Comparison of ENCODE assay signal across 9 mouse cellular contexts in genomic region chr2:178664977-178665376, GRCm38 (mm10).
DNase-seq lines count a peak whose midpoint lies in the region; ATAC-seq and TF ChIP-seq lines count a peak whose summit lies in the region.
"Had no signal": no experiment of that assay in that cellular context is flagged by ENCODE, and none has a peak within 500 bp of the region (broad histone marks: within the 10 kb centered on the region; RNA-seq: fewer than 3 reads in every experiment).

No protein-coding gene starts in this region.

- DNase-seq in hindbrain, embryonic 11.5 days (ENCODE audit: low spot score) = peak; percentile 86
- peak; percentile 83 for DNase-seq in brain, adult 2 months (ENCODE audit: low read depth, low spot score)
- peak; percentile 63 for DNase-seq in liver
- DNase-seq in thymus, adult 2 months = peak; percentile 60

- 8% methylated on average over 4 of the region's 4 CpGs for WGBS in hindbrain, embryonic 11.5 days
- WGBS in hindbrain, embryonic 13.5 days = 14% methylated on average over 4 of the region's 4 CpGs
- 8% methylated on average over 4 of the region's 4 CpGs for WGBS in intestine, postnatal 0 days
- WGBS in neural tube, embryonic 14.5 days = 14% methylated on average over 4 of the region's 4 CpGs
- WGBS in thymus, adult 2 months = 7% methylated on average over 4 of the region's 4 CpGs

- H3K9me3 ChIP-seq in hindbrain, embryonic 11.5 days (ENCODE audit: control insufficient read depth, low read length) = no peaks in the 10 kb centered on the region
- no peaks in the 10 kb centered on the region for H3K9me3 ChIP-seq in hindbrain, embryonic 13.5 days
- H3K9me3 ChIP-seq in intestine, postnatal 0 days (ENCODE audit: control insufficient read depth) = no peaks in the 10 kb centered on the region
- H3K9me3 ChIP-seq in neural tube, embryonic 14.5 days (ENCODE audit: control insufficient read depth, low read length) = no peaks in the 10 kb centered on the region
- H3K9me3 ChIP-seq: liver, embryonic 15.5 days had no signal

- no peak overlapping the region for H3K4me2 ChIP-seq in hindbrain, embryonic 11.5 days (replicated peaks; ENCODE audit: low read depth, low read length)
- no peak overlapping the region for H3K4me2 ChIP-seq in hindbrain, embryonic 13.5 days
- H3K4me2 ChIP-seq in intestine, postnatal 0 days (replicated peaks; ENCODE audit: low read depth) = no peak overlapping the region
- H3K4me2 ChIP-seq in neural tube, embryonic 14.5 days (ENCODE audit: low read depth, low read length) = no peak overlapping the region
- H3K4me2 ChIP-seq: liver, embryonic 15.5 days had no signal

- peak; percentile 66 for ATAC-seq in hindbrain, embryonic 11.5 days (ENCODE audit: low FRiP score)
- no peak for ATAC-seq in hindbrain, embryonic 13.5 days (ENCODE audit: low FRiP score)
- ATAC-seq in erythroblast, adult 5-6 weeks (replicated peaks; ENCODE audit: low FRiP score, poor library complexity, severe bottlenecking) = peak; percentile 52; the same call in 1 of the 2 replicates
- ATAC-seq in intestine, postnatal 0 days = no peak; the same call in 1 of the 2 replicates
- ATAC-seq in neural tube, embryonic 14.5 days (ENCODE audit: low read depth) = peak; percentile 44; the same call in 1 of the 2 replicates

- H3K4me3 ChIP-seq in hindbrain, embryonic 11.5 days (ENCODE audit: low read depth, low read length) = no peak overlapping the region
- H3K4me3 ChIP-seq in hindbrain, embryonic 13.5 days = no peak overlapping the region
- no peak overlapping the region for H3K4me3 ChIP-seq in intestine, postnatal 0 days (ENCODE audit: low read depth, low read length)
- H3K4me3 ChIP-seq in neural tube, embryonic 14.5 days (ENCODE audit: low read depth, low read length) = no peak overlapping the region
- no peak overlapping the region for H3K4me3 ChIP-seq in thymus, adult 2 months (ENCODE audit: control insufficient read depth, insufficient read depth, low read length)
- H3K4me3 ChIP-seq: liver, embryonic 15.5 days had no signal

- H3K36me3 ChIP-seq in hindbrain, embryonic 11.5 days (ENCODE audit: control insufficient read depth, insufficient read depth, low read length) = no peaks in the 10 kb centered on the region
- H3K36me3 ChIP-seq in hindbrain, embryonic 13.5 days = no peaks in the 10 kb centered on the region
- no peaks in the 10 kb centered on the region for H3K36me3 ChIP-seq in intestine, postnatal 0 days (ENCODE audit: control insufficient read depth, insufficient read depth)
- H3K36me3 ChIP-seq in neural tube, embryonic 14.5 days (ENCODE audit: control insufficient read depth, insufficient read depth, low read length) = no peaks in the 10 kb centered on the region
- H3K36me3 ChIP-seq in thymus, adult 2 months (ENCODE audit: control insufficient read depth, insufficient read depth, low read length) = no peaks in the 10 kb centered on the region
- H3K36me3 ChIP-seq: liver, embryonic 15.5 days had no signal

- H3K27me3 ChIP-seq in hindbrain, embryonic 11.5 days (ENCODE audit: control insufficient read depth, insufficient read depth, low read length) = no peaks in the 10 kb centered on the region
- H3K27me3 ChIP-seq in hindbrain, embryonic 13.5 days = peaks cover 24% of the 10 kb centered on the region; the same call in 1 of the 2 replicates
- H3K27me3 ChIP-seq in intestine, postnatal 0 days (replicated peaks; ENCODE audit: control insufficient read depth, insufficient read depth, low read length) = no peaks in the 10 kb centered on the region
- no peaks in the 10 kb centered on the region for H3K27me3 ChIP-seq in neural tube, embryonic 14.5 days (ENCODE audit: control insufficient read depth, insufficient read depth, low read length)
- H3K27me3 ChIP-seq in thymus, adult 2 months (ENCODE audit: control insufficient read depth, insufficient read depth, low read length) = no peaks in the 10 kb centered on the region
- H3K27me3 ChIP-seq: liver, embryonic 15.5 days had no signal

- TF ChIP-seq POLR2A in thymus, adult 2 months (IDR thresholded peaks at IDR 0.05; ENCODE audit: control insufficient read depth, extremely low read depth, insufficient read depth, low read length, poor library complexity) = no peak

- H3K9ac ChIP-seq in hindbrain, embryonic 11.5 days (ENCODE audit: low read depth, low read length) = no peak overlapping the region
- no peak overlapping the region for H3K9ac ChIP-seq in hindbrain, embryonic 13.5 days
- H3K9ac ChIP-seq in intestine, postnatal 0 days (ENCODE audit: low read depth, low read length) = no peak overlapping the region
- H3K9ac ChIP-seq in neural tube, embryonic 14.5 days (replicated peaks; ENCODE audit: low read depth, low read length) = no peak overlapping the region
- H3K9ac ChIP-seq: liver, embryonic 15.5 days had no signal

- peak; percentile 88 for TF ChIP-seq CTCF in intestine, postnatal 0 days (IDR thresholded peaks at IDR 0.05; ENCODE audit: low read depth)
- TF ChIP-seq CTCF in thymus, adult 2 months (IDR thresholded peaks at IDR 0.05; ENCODE audit: borderline replicate concordance, control insufficient read depth, extremely low read depth, insufficient read depth, low read length, poor library complexity) = peak; percentile 79; the same call in 1 of the 2 replicates

- no peak overlapping the region for H3K27ac ChIP-seq in hindbrain, embryonic 11.5 days (ENCODE audit: low read depth, low read length)
- H3K27ac ChIP-seq in hindbrain, embryonic 13.5 days = no peak overlapping the region
- no peak overlapping the region for H3K27ac ChIP-seq in intestine, postnatal 0 days (ENCODE audit: low read depth, low read length)
- H3K27ac ChIP-seq in neural tube, embryonic 14.5 days (ENCODE audit: low read depth, low read length) = no peak overlapping the region
- no peak overlapping the region for H3K27ac ChIP-seq in thymus, adult 2 months (ENCODE audit: control insufficient read depth, insufficient read depth, low read length)
- H3K27ac ChIP-seq: liver, embryonic 15.5 days had no signal

- H3K4me1 ChIP-seq in hindbrain, embryonic 11.5 days (replicated peaks; ENCODE audit: control insufficient read depth, insufficient read depth, low read length) = no peaks in the 10 kb centered on the region
- H3K4me1 ChIP-seq in hindbrain, embryonic 13.5 days (replicated peaks) = peaks cover 4% of the 10 kb centered on the region
- H3K4me1 ChIP-seq in intestine, postnatal 0 days (replicated peaks; ENCODE audit: control insufficient read depth, insufficient read depth, low read length) = no peaks in the 10 kb centered on the region; the same call in 1 of the 2 replicates
- 0 out of 2 replicates have a peak, but pooled peaks cover 2% of the 10 kb centered on the region for H3K4me1 ChIP-seq in neural tube, embryonic 14.5 days (ENCODE audit: control insufficient read depth, insufficient read depth, low read length)
- H3K4me1 ChIP-seq in thymus, adult 2 months (replicated peaks; ENCODE audit: control insufficient read depth, insufficient read depth, low read length) = 0 out of 2 replicates have a peak, but pooled peaks cover 3% of the 10 kb centered on the region
- H3K4me1 ChIP-seq: liver, embryonic 15.5 days had no signal

Comparison
In these comparisons a context has a peak if more than half of its experiments do, and no peak if none do; other contexts are left out.
1. ATAC-seq: peak in hindbrain, embryonic 11.5 days (single experiment), erythroblast, adult 5-6 weeks (single experiment) and neural tube, embryonic 14.5 days (single experiment); none in hindbrain, embryonic 13.5 days (single experiment) and intestine, postnatal 0 days (single experiment).
2. Peak in every context shown above with its lines, with median percentiles within 50 percentile points of each other: DNase-seq.